Mouse (Mus musculus): ENCODE data around the gene Ampd1.
A peak's percentile ranks its signal among the peaks of the same experiment; 100 is the strongest.
"Not testable (repeated sequence)": the region's sequence is repeated elsewhere in the genome, so short reads cannot be mapped to it uniquely, and the experiment has no call there.

The Ampd1 gene

GRCm38 (mm10) chr3:103102454-103103390 is 28.9 kb downstream of the Ampd1 start, which contains the start of gene Dennd2c:
Gene Dennd2c (plus strand): TSS chr3:103102604.
- peak; percentile 96 for DNase-seq

GRCm38 (mm10) chr3:103107565-103108240 is 33.9 kb downstream of the Ampd1 start:
- no peak for DNase-seq

DNA sequence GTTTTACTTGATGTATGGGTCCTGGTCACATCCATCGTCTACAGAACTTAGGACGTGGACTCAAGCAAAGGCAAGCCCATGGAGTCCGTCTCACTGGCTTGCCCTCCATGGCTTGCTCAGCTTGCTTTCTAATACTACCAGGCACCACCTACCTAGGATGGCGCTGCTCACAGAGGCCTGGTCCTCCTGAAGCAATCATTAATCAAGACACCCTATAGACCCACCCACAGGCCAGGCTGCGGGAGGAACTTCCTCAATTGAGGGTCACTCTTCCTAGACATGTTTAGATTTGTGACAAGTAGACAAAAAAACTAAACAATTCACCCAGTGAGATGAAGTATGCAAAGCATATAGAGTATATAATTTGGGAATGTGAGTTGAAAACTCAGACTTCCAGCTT is 38.4 kb downstream of the Ampd1 start:
- DNase-seq = no peak

DNA sequence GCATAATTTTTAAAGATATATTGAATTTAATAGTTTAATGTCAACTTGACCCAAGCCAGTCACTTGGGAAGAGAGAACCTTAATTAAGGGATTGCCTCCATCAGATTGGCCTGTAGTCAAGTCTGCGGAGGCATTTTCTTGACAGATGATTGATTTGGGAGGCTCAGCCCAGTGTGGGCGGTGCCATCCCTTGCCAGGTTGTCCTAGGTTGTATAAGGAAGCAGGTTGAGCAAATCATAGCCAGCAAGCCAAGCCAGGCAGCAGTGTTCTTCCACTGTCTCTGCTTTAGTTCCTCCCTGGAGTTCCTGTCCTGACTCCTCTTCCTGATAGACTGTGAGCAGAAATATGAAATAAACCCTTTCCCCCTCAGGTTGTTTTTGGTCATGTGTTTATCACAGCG is 49.8 kb downstream of the Ampd1 start:
- DNase-seq = no peak

DNA sequence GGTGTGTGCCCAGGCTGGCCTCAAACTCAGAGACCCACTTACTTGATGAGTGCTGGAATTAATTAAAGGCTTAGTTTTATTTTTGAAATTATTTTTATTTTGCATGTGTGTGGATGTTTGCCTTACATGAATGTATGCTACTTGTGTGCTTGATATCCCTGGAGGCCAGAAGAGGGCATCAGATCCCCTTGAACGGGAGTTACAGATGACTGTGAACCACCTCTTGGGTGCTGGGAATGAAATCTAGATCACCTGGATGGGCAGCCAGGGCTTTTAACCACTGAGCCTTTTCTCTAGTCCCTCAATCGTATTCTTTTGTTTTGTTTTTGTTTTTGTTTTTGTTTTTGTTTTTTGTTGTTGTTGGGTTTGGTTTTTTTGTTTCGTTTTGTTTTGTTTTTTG is 52.3 kb downstream of the Ampd1 start:
- no peak for DNase-seq

DNA sequence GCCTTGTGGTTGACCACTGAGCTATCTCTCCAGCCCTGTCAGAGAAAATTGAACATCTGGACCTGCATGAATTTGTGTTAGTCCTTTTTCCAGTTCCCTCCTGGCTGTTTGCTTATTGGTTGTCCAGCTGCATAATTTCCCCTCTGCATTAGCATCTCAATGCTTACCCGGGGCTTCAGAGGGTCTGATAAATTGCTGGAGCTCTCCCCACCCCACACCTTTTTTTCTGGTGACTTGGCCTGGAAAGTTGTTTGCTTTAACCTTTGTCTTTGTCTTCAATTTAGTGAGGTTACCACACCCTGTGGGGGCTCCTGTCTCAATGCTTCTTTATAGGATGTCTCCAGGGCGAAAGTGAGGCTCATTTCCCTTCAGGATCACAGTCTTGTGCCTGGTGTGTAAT is 53.4 kb downstream of the Ampd1 start:
- no peak for DNase-seq

DNA sequence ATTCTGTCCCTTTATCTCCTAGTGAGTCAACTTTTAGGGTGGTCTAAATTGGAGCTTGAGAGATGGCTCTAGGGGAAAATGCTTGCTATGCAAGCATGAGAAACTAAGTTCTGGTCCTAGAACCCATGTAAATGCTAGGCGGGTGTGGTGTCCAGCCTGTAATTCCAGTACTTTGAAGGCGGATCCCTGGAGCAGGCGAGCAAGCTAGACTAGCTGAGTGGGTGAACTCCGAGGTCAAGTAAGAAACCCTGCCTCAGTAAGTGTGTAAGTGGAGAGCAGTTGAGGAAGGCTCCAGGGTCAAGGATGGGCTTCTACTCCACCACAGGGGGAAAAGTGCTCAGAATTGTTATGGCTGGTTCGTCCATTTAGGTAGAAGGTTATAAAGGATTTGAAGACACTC is 53.9 kb downstream of the Ampd1 start:
- no peak for DNase-seq

DNA sequence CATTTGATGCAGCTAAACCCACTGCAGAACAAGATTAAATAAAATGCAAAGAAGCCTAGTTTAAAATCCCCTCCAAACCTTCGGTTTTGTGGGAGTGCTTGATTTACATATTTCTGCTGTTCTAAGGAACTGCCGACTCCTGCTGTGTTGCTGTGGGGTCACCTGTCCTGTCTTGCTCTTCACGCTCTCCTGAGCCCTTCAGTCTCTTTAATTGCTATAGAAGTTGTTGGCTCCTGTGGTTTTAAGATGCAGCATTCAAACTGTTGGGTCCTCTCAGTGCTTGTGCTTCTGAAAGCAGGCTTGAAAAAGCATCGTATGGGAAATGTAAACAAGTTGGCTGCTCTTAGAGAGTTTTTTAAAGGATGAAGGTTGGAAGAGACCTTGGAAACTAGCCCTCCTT is 54.4 kb downstream of the Ampd1 start:
- no peak for DNase-seq

DNA sequence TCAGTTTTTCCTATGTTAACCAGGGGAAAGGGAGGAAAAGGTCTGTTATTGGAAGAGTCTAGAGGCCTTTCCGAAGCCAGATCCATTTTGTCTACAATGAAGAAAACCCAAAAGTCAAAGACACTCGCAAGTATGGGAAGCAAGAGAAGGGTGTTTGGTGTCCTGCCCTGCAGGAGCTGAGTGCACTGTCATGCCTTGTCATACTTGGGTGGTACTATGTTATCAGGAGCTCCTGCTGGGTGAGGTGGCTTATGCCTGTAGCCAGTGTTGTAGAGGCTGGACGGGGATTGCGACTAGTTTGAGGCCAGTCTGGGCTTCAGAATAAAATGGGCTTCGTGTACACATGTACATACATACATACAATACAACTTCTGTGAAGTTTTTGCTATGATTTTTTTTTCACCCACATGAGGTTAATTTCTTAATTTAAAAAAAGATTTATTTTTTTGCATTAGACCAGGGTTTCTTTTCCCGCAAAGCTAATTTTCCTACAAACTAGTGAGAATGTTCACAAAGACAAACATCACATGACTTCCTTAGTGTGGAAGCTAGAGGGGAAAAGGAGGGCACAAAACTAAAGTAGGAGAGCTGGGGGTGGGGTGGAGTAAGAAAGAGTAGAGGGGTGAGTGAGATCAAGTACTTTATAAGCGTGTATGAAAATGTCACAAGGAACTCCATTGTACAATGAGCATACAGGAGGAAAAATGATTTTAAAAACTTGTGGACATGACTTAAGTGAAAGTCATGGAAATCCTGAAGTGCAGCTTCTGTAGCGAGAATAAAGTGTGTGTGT is 55.7 kb downstream of the Ampd1 start:
- DNase-seq = no peak

GRCm38 (mm10) chr3:103130236-103130751 is 56.5 kb downstream of the Ampd1 start:
- peak; percentile 62 for DNase-seq

DNA sequence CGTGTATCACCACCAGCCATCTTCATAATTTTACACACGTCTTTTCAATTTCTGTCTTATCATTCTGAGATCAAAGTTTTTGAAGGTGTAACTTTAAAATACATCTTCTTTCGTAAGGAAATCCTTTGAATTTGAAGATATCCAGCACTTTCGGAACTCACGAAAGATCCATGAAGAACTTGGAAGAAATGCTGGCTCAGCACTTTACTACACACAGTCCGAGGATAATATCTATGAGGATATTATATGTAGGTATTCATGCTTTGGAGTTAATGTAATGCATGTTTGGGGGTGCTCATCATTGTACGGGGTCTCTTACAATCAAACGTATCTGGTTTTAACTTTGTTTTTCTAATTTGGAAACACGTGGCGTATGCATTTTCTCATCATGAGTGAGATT is 59.3 kb downstream of the Ampd1 start:
- DNase-seq = no peak

DNA sequence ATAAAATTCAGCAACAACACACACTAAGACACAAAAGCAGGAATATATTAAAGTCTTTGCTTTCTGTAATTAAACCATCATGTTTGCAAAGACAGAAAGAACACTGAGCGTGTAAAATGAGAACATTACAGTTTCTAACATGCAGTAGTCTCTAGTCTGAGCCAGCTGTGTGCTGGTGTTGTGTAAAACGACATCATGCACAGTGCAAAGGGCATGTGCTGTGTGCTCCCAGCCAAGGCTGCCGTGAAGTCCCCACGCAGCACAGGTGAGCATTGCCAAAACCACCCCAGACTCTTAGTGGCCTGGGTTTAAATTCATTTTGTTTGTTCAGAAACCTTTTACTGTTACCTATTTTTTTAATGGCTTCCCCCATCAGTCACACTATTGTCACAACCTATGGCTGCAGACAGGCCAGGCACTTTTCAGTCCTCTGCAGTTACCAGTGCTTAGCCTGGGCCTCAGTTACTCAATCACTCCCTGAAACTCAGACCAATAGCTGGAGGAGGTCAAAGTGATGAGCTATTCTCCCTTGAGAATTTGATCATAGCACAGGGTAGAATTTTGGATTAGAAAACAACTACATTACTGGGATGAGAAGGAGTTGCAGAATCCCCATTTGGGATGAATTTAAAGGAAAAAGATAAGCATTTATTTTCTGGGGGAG is 62.7 kb downstream of the Ampd1 start:
- no peak for DNase-seq

- peak; percentile 58 for DNase-seq
Measured at GRCm38 (mm10) chr3:103139047-103139446, 65.2 kb downstream of the Ampd1 start.

DNA sequence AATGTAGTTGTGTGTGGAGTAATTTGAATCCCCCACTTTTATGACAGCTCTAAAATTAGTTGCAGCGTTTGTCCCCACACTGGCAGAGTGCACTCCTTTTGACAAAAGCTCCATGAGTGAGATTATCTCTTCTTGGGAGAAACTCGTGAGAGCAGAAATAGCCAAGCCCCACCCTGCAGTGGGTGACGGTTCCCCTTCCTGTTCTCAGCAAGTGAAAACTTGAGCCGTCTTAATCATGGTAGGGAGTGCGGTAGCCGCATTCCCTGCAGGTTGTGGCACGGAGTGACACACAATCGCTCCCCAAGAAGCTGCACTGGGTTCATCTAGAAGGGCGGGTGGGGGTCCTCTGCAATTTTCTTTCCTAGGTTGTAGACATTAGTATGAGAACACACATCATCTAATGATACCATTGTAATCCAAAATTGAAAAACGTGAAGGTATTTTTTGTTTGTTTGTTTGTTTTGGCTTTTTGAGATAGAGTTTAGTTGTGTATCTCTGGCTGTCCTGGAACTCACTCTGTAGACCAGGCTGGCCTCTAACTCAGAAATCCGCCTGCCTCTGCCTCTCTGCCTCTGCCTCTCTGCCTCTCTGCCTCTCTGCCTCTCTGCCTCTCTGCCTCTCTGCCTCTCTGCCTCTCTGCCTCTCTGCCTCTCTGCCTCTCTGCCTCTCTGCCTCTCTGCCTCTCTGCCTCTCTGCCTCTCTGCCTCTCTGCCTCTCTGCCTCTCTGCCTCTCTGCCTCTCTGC is 66.5 kb downstream of the Ampd1 start:
- DNase-seq = not testable (repeated sequence)

DNA sequence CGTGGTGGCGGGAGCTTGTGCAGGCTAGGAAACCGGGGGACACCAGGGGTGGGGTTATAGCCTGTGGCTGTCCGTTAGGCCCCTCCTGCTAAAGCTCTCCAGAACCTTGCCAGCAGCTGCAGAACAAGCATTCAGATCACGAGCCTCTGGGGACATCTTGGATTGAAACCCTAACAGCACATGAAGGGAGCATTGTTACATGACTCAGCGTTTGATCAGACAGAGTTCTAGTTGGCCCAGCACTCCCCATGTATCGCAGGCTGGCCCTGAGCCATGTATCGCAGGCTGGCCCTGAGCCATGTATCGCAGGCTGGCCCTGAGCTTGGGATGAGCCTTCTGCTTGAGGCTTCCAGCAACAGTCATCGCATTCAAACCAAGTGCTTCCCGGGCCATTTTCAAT is 67.5 kb downstream of the Ampd1 start:
- no peak for DNase-seq

DNA sequence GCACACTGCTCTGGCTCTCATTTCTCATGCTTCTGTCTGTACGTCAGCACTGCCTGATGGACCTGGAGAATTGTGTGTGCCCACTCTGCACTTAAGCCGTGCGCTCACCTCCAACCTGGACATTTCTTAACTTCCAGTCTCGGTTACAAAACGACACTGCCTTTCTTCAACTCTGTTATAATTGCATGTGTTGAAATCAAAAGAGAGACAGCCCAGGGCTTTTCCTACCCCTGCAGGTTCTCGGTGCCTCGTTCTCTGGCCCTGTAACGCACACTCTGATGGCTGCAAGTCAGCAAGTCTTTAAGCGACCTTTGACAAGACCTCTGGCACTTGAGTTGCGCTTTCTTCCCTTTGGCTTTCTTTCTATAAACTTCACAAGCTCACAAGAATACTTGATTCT is 68.6 kb downstream of the Ampd1 start:
- DNase-seq = no peak

GRCm38 (mm10) chr3:103145336-103145735 is 71.5 kb downstream of the Ampd1 start:
- DNase-seq = no peak

GRCm38 (mm10) chr3:103145791-103146190 is 72.0 kb downstream of the Ampd1 start:
- DNase-seq = no peak

DNA sequence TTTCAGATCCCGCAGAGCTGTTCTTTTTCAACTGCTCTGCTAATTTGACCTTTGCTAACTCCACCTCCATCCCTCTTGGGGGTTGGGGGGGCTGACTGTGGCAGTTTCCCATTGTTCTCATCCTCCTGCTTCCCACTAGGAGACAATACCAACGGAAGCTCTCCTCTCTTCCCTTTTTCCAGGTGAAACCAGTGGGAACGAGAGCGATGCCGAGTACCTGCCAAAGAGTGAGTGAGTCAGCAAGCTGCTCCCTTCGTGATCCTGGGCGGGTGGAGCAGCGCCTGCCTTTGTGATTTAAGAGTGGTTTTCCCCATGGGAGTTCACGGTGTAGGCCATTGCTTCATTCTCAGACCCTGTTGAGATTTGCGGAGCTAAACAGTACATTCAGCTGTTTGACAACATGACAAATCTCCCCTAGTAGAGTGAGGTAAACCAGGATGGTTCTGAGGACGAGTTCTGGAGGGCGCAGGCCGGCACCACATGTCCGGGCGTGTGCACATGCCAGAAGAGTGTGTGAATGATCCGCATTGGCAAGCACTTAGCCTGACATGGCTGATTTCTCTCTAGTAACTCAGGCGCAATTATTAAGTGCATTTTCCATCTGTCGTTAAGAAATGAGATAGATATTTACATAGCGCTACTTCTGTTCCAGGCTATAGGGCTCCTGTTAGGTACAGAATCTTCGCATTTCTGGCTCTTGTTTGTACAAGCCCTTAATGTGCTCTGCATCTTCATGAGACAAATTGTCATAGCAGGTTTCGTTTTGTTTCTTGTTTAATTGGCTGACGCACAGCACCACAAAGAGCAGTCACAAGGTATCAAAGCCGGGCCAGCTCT is 72.7 kb downstream of the Ampd1 start:
- no peak for DNase-seq

DNA sequence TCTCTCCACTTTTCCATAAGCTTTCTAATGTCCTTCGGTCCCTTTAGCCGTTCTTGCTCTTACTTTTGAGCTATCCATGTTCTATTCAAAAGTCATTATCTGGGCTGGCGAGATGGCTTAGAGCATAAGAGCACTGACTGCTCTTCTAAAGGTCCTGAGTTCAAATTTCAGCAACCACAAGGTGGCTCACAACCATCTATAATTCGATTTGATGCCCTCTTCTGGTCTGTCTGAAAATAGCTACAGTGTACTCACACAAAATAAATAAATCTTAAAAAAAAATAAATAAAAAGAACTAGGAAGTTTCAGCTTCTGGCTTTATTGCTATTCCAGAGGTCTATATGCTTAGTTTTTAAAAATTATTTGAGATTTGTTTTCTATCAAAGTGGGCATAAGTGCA is 74.0 kb downstream of the Ampd1 start:
- DNase-seq = no peak

- no peak for DNase-seq
Measured at GRCm38 (mm10) chr3:103148941-103149340, 75.1 kb downstream of the Ampd1 start.
